Mouse (Mus musculus) left cerebral cortex, postnatal 25 days (tissue): Measurements from ENCODE around the gene Pxdc1. TPM values are rescaled to one million over a fixed set of nuclear protein-coding genes. Genes with fewer than 3 reads are reported as not detected.

ENCODE experiments used
- DNase-seq, 2 experiments: peaks; one replicate each; pipeline ENCODE4 v3.0.0; 2022; ENCODE audit warnings: low spot score in 2 of 2, mixed read lengths in 1 of 2
- intact Hi-C: fragments of 180-260 bp; cut with DNase I; formaldehyde crosslinking; loops from one replicate; pipeline ENCODE4 v1.15.1; 2025
- total RNA-seq, 2 experiments: library from RNA; stranded (reverse); gene quantifications; 2 replicates each; pipeline ENCODE4 v1.2.3; 2021

Pxdc1 gene
- total RNA-seq, 2 experiments from 2014 or later = 5.9 to 7.1 TPM

DNA sequence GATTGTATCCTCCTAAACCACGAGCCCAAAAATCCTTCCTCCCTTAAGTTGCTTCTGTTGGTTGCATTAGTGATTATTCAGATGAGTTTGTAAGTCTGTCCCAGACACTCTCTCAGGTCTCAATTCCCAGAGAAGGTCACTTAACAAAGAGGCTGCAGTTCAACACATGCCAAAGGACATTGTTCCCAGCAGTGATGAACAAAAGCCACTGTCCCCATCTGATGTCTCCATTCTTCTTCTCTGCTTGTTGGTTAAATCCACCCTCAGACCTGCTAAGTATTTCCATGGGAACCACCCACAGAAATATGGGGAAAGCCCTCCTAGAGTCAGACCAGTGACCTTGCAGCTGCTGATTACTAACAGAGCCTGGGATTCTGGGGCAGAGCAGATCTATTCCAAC, 43.6 kb downstream of the Pxdc1 start:
- DNase-seq = peak in 1 of 2 experiments; percentile 12
- intact Hi-C loops = no loop called here

DNA sequence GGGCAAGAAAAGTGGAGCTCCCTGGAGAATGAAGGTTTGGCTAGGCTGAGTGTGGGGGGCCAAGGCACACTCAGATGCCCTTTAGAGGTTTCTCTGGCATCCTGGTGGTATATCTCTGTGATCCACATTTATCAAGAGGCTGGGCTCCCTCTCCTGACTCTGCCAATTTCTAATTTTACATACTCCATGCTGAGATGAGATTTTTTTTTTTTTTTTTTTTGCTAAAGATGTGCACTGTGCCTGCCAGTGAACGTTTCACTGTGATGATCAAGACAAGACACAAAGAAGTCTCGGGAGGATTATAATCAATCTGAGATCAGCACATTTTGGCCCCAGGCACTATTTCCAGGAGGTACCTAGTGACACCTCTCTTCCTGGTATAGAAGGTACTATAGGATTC, 46.2 kb downstream of the Pxdc1 start:
- intact Hi-C loops = no loop called here
- DNase-seq = peak in 1 of 2 experiments; percentile 17

DNA sequence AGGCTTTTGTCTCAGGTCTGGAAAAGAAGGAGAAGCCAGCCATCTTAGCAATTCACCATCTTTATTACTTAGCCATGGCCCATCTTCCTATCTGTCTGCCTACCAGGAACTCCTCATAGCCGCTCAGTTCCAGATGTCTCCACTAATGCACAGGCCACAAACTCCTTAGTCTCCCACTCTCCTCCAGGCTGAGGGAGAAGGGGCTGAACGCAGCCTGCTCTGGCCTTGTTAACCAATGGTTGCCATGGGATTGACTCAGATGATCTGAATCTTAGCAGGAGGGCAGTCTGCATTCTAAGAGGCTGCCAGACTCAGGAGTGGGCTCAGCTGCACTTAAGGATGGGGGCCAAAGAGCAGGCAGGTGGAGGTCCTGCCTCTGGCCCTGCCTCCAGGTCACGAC, 47.4 kb downstream of the Pxdc1 start:
- DNase-seq = no peak
- intact Hi-C loops = no loop called here

DNA sequence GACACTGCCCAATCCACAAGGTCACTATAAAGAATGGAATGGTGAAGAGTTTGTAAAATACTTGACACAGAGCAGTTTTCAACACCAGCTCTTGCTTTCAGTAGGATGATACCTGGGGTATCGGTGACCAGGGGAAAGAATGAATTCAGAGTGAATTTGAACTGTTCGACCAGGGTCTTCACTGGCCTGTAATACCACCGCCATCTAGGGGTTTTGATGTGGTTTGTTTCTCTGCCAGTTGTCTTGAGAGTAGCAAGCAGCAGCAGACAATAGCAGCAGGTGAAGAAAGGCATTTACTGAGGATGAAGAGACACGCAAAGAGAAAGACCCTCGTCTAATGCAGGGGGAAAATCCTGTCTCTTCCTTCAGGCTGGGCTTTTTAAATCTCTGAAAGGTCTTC, 48.1 kb downstream of the Pxdc1 start:
- DNase-seq = no peak
- intact Hi-C loops = no loop called here

- intact Hi-C loops = no loop called here
- no peak for DNase-seq
Measured at GRCm38 (mm10) chr13:34604406-34604805, 48.9 kb downstream of the Pxdc1 start.

DNA sequence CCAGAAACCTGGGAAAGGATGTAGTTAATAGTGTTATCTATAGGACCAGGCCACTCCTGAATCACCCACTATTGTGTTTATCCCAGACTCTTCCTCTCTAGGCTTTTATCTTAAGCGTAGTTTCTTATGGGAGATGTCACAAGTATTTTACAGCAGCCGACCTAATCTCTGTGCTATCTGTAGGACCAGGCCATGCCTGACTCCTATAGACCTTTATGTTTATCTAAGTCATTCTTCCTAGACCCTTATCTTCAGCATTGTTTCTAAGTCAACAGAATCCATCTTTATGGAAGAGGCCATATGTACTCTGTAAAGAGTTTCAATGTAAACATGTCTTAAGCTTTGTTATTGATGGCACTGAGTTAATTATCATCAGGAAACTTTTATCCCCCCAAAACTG, 50.5 kb downstream of the Pxdc1 start:
- no peak for DNase-seq
- intact Hi-C loops = no loop called here

DNA sequence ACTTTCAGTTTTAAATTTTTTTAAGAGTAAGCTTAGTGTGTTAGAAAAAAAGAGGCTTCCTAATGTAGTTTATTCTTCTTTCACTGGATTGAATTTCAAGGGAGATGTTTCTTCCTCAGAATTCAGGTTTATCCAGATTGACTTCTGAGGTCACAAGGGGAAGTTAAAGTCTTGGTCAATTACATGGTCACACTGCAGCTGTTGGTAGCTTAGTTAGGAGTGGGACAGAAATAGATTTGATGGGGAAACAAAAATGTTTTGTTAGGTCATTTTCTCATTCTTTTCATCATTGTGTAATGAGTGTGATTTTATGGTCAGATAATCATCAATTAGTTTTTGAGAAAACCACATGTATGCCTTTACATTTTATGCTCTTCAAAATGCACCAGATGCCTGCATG, 56.5 kb downstream of the Pxdc1 start:
- intact Hi-C loops = no loop called here
- DNase-seq = no peak

Other genes starting within 250 kb of the Pxdc1 start
- not detected for gene Fam50b, start 81.4 kb upstream of the Pxdc1 start, total RNA-seq
- gene Prpf4b, start 221.8 kb upstream of the Pxdc1 start, total RNA-seq = 10 to 100 TPM; 80.3 to 89.6 TPM